Comparison of ENCODE assay signal across 9 mouse cellular contexts in the genomic region with DNA sequence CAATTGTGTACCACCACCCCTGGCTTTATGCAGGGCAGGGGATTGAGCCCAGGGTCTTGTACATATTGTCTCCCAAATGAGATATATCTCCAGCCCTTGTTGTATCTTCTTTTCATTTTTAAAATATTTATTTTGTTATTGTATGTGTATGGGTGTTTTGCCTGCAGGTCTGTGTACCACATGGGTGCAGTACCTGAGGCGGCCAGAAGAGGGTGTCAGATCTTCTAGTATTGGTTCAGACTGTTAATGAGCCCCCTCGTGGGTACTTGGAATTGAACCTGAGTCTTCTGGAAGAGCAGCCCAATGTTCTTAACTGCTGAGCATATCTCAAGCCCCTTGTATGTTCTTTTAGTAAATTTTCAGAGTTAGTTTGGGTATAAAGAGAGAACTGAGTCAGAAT. TPM values are rescaled to one million over a fixed set of nuclear protein-coding genes. Genes with fewer than 3 reads are reported as not detected.
DNase-seq lines count a peak whose midpoint lies in the region; ATAC-seq lines count a peak whose summit lies in the region.
"Had no signal": no experiment of that assay in that cellular context is flagged by ENCODE, and none has a peak within 500 bp of the region (broad histone marks: within the 10 kb centered on the region; RNA-seq: fewer than 3 reads in every experiment).

No protein-coding gene starts in this region.

- peak; percentile 42 for DNase-seq in embryo, embryonic 10.5 days (ENCODE audit: low spot score)
- no peak for DNase-seq in embryo, embryonic 9.5 days (ENCODE audit: extremely low spot score)
- DNase-seq in liver (peak; percentile 53), ES-CJ7 (ENCODE audit: low read depth, low spot score) (peak; percentile 85)
- DNase-seq in liver, embryonic 11.5 days (ENCODE audit: low spot score), result no peak
- peak; percentile 48 for DNase-seq in limb, embryonic 11.5 days (ENCODE audit: low spot score)
- DNase-seq in cerebellum, adult 18-20 months, result no peak
- DNase-seq in forebrain, embryonic 14.5 days (ENCODE audit: low spot score), result no peak

- no peak overlapping the region for H3K9ac ChIP-seq in liver, embryonic 11.5 days (ENCODE audit: low read depth, low read length)
- no peak overlapping the region for H3K9ac ChIP-seq in limb, embryonic 11.5 days (ENCODE audit: low read length)
- H3K9ac ChIP-seq in forebrain, embryonic 14.5 days (ENCODE audit: low read length), result no peak overlapping the region

- no peak overlapping the region for H3K4me3 ChIP-seq in liver, embryonic 11.5 days (ENCODE audit: low read depth, low read length)
- no peak overlapping the region for H3K4me3 ChIP-seq in limb, embryonic 11.5 days (ENCODE audit: low read depth, low read length)
- no peak overlapping the region for H3K4me3 ChIP-seq in forebrain, embryonic 14.5 days (ENCODE audit: low read depth, low read length)
- H3K4me3 ChIP-seq: forebrain, embryonic 10.5 days had no signal

- no peaks in the 10 kb centered on the region for H3K27me3 ChIP-seq in liver, embryonic 11.5 days (replicated peaks; ENCODE audit: control insufficient read depth, insufficient read depth, low read length)
- no peaks in the 10 kb centered on the region for H3K27me3 ChIP-seq in limb, embryonic 11.5 days (ENCODE audit: control insufficient read depth, insufficient read depth, low read length)
- H3K27me3 ChIP-seq in forebrain, embryonic 14.5 days (replicated peaks; ENCODE audit: control insufficient read depth, insufficient read depth, low read length), result no peaks in the 10 kb centered on the region

- 52% methylated on average over 2 of the region's 2 CpGs for WGBS in liver, embryonic 11.5 days
- 50% methylated on average over 2 of the region's 2 CpGs for WGBS in limb, embryonic 11.5 days
- WGBS in forebrain, embryonic 14.5 days, result 50% methylated on average over 2 of the region's 2 CpGs

- H3K4me1 ChIP-seq in liver, embryonic 11.5 days (replicated peaks; ENCODE audit: control insufficient read depth, insufficient read depth, low read length), result no peaks in the 10 kb centered on the region
- H3K4me1 ChIP-seq in limb, embryonic 11.5 days (ENCODE audit: control insufficient read depth, insufficient read depth, low read length), result no peaks in the 10 kb centered on the region
- no peaks in the 10 kb centered on the region for H3K4me1 ChIP-seq in forebrain, embryonic 14.5 days (ENCODE audit: control insufficient read depth, insufficient read depth, low read length)
- H3K4me1 ChIP-seq: forebrain, embryonic 10.5 days had no signal

- no peak overlapping the region for H3K4me2 ChIP-seq in liver, embryonic 11.5 days
- H3K4me2 ChIP-seq in limb, embryonic 11.5 days (ENCODE audit: low read depth, severe bottlenecking), result no peak overlapping the region
- H3K4me2 ChIP-seq in forebrain, embryonic 14.5 days (ENCODE audit: low read length), result no peak overlapping the region

- no peaks in the 10 kb centered on the region for H3K9me3 ChIP-seq in liver, embryonic 11.5 days (ENCODE audit: control insufficient read depth, low read length)
- H3K9me3 ChIP-seq in limb, embryonic 11.5 days (ENCODE audit: control insufficient read depth, low read length), result no peaks in the 10 kb centered on the region
- H3K9me3 ChIP-seq in forebrain, embryonic 14.5 days (replicated peaks; ENCODE audit: control insufficient read depth, low read length), result 0 out of 2 replicates have a peak, but pooled peaks cover 3% of the 10 kb centered on the region
- H3K9me3 ChIP-seq: forebrain, embryonic 10.5 days had no signal

- H3K27ac ChIP-seq in liver, embryonic 11.5 days (ENCODE audit: low read depth, low read length), result no peak overlapping the region
- no peak overlapping the region for H3K27ac ChIP-seq in limb, embryonic 11.5 days (replicated peaks; ENCODE audit: low read depth, low read length)
- no peak overlapping the region for H3K27ac ChIP-seq in forebrain, embryonic 14.5 days (ENCODE audit: low read depth, low read length)
- H3K27ac ChIP-seq: forebrain, embryonic 10.5 days had no signal

- H3K36me3 ChIP-seq in liver, embryonic 11.5 days (ENCODE audit: control insufficient read depth, insufficient read depth, low read length), result peaks cover 5% of the 10 kb centered on the region
- H3K36me3 ChIP-seq in limb, embryonic 11.5 days (ENCODE audit: control insufficient read depth, insufficient read depth, low read length), result peaks cover 5% of the 10 kb centered on the region; the same call in 1 of the 2 replicates
- H3K36me3 ChIP-seq in forebrain, embryonic 14.5 days (ENCODE audit: control insufficient read depth, insufficient read depth, low read length), result peaks cover 24% of the 10 kb centered on the region; the same call in 1 of the 2 replicates

- ATAC-seq in liver, embryonic 11.5 days (replicated peaks; ENCODE audit: low FRiP score), result no peak
- no peak for ATAC-seq in limb, embryonic 11.5 days (ENCODE audit: insufficient number of reproducible peaks, low FRiP score, low TSS enrichment, low read depth)
- ATAC-seq in forebrain, embryonic 14.5 days, result no peak

RNA-seq across cellular contexts. Expression of a gene that starts 11.3 kb away (rescaled TPM):
- polyA plus RNA-seq in liver, embryonic 11.5 days (2014; fragmentation: Nextera tagmentation; extraction: Ambion mirVana), result 25.0 and 30.0 TPM in 2 replicates
- 23.2 and 31.4 TPM in 2 replicates for polyA plus RNA-seq in limb, embryonic 11.5 days (2014; fragmentation: Nextera tagmentation; extraction: Ambion mirVana)
- polyA plus RNA-seq in forebrain, embryonic 14.5 days (2014; fragmentation: Nextera tagmentation; extraction: Ambion mirVana), result 23.5 and 24.8 TPM in 2 replicates

RNA-seq across cellular contexts. Expression of a gene that starts 16.0 kb away (rescaled TPM):
- 23.8 and 26.2 TPM in 2 replicates for polyA plus RNA-seq in liver, embryonic 11.5 days (2014; fragmentation: Nextera tagmentation; extraction: Ambion mirVana)
- 32.5 and 35.2 TPM in 2 replicates for polyA plus RNA-seq in limb, embryonic 11.5 days (2014; fragmentation: Nextera tagmentation; extraction: Ambion mirVana)
- polyA plus RNA-seq in forebrain, embryonic 14.5 days (2014; fragmentation: Nextera tagmentation; extraction: Ambion mirVana), result 32.4 and 39.1 TPM in 2 replicates

RNA-seq across cellular contexts. Expression of a gene that starts 24.0 kb away (rescaled TPM):
- 47.7 and 54.2 TPM in 2 replicates for polyA plus RNA-seq in liver, embryonic 11.5 days (2014; fragmentation: Nextera tagmentation; extraction: Ambion mirVana)
- 45.0 and 49.8 TPM in 2 replicates for polyA plus RNA-seq in limb, embryonic 11.5 days (2014; fragmentation: Nextera tagmentation; extraction: Ambion mirVana)
- polyA plus RNA-seq in forebrain, embryonic 14.5 days (2014; fragmentation: Nextera tagmentation; extraction: Ambion mirVana), result 37.5 and 42.4 TPM in 2 replicates

Comparison
In these comparisons a context has a peak if more than half of its experiments do, and no peak if none do; other contexts are left out.
1. DNase-seq: peak in embryo, embryonic 10.5 days (single experiment), liver (single experiment), ES-CJ7 (single experiment) and limb, embryonic 11.5 days (single experiment); none in embryo, embryonic 9.5 days (single experiment), liver, embryonic 11.5 days (single experiment), cerebellum, adult 18-20 months (0 of 2) and forebrain, embryonic 14.5 days (single experiment).